Mouse (Mus musculus) thymus, adult 2 months (tissue): ENCODE data around the gene Slc4a5.

ENCODE experiments used
- CTCF ChIP-seq: fragments of 200-500 bp; IDR thresholded peaks from 2 replicates; pipeline ENCODE4 v1.5.1; 2012; ENCODE audit warnings: mild to moderate bottlenecking, control low read depth, low read length, moderate library complexity, borderline replicate concordance; ENCODE audit not compliant: control insufficient read depth, poor library complexity, insufficient read depth; ENCODE audit errors: extremely low read depth
- POLR2A ChIP-seq: fragments of 200-500 bp; IDR thresholded peaks from 2 replicates; pipeline ENCODE4 v1.6.1; 2012; ENCODE audit warnings: mild to moderate bottlenecking, low read length, control low read depth, moderate library complexity; ENCODE audit not compliant: control insufficient read depth, poor library complexity, insufficient read depth; ENCODE audit errors: extremely low read depth

DNA sequence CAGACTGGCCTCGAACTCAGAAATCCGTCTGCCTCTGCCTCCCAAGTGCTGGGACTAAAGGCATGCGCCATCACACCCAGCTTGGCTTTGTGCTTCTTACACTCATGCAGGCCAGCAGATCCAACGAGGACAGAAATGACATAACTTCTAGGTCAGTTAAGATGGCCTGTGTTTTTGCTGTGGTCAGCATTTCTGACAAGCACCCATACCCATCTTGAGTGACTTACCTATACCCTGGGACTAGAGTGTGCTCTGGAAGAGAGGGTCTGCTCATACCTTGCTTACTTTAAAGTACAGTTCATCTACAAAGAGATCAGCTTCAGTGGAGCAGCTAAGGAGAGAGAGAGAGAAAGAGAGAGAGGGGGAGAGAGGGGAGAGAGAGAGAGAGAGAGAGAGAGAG is 13.7 kb downstream of the Slc4a5 start:
- TF ChIP-seq POLR2A (no peak), CTCF (no peak)
